Mouse (Mus musculus) megakaryocyte, embryonic 14.5 days (primary cell): ENCODE results near the gene Kri1. TPM values are rescaled to one million over a fixed set of nuclear protein-coding genes. Genes with fewer than 3 reads are reported as not detected.
"Not testable (repeated sequence)": the region's sequence is repeated elsewhere in the genome, so short reads cannot be mapped to it uniquely, and the experiment has no call there.

Experiments used
- H3K27me3 ChIP-seq: replicated peaks from 2 replicates; pipeline ENCODE3; 2012; ENCODE audit warnings: inconsistent platforms
- H3K36me3 ChIP-seq: replicated peaks from 2 replicates; pipeline ENCODE3; 2012; ENCODE audit warnings: low read length, inconsistent platforms, mixed read lengths
- H3K4me1 ChIP-seq: 2 replicates; pipeline ENCODE4 v1.6.1; 2012; ENCODE audit warnings: inconsistent platforms
- H3K4me3 ChIP-seq: replicated peaks from 2 replicates; pipeline ENCODE3; 2012; ENCODE audit warnings: moderate library complexity, mild to moderate bottlenecking, inconsistent platforms
- H3K9me3 ChIP-seq: 2 replicates; pipeline ENCODE4 v1.6.1; 2012; ENCODE audit warnings: inconsistent platforms
- FLI1 ChIP-seq: IDR thresholded peaks from 2 replicates; pipeline ENCODE4 v1.6.1; 2012; ENCODE audit warnings: low read length, inconsistent platforms, mixed read lengths
- GATA1 ChIP-seq: IDR thresholded peaks from 3 replicates; pipeline ENCODE4 v1.6.1; 2012; ENCODE audit warnings: mixed read lengths, low read length, inconsistent platforms, borderline replicate concordance
- polyA plus RNA-seq: library from polyadenylated mRNA; stranded (reverse); fragments of >175 nt; gene quantifications from 2 replicates; pipeline ENCODE4 v1.2.3, GENCODE M21; 2012; ENCODE audit warnings: low replicate concordance; ENCODE audit not compliant: insufficient read depth

The Kri1 gene
- polyA plus RNA-seq, 1 experiment = 47.4 TPM

- TF ChIP-seq FLI1 = no peak
- TF ChIP-seq GATA1 = no peak
- Histone ChIP-seq H3K4me3 (peak overlapping the region; percentile 65), H3K4me1 (peaks cover 87% of the 10 kb centered on the region), H3K36me3 (peaks cover 44% of the 10 kb centered on the region), H3K27me3 (no peaks in the 10 kb centered on the region), H3K9me3 (no peaks in the 10 kb centered on the region)
These were observed 40.3 kb upstream of the Kri1 start for GRCm38 (mm10) chr9:21328041-21328440.

- peaks cover 85% of the 10 kb centered on the region for H3K4me1 ChIP-seq
These were observed 39.8 kb upstream of the Kri1 start for GRCm38 (mm10) chr9:21327569-21327968.

GRCm38 (mm10) chr9:21324269-21324668 is 36.5 kb upstream of the Kri1 start:
- H3K9me3 ChIP-seq = no peaks in the 10 kb centered on the region
- peaks cover 76% of the 10 kb centered on the region for H3K4me1 ChIP-seq
- TF ChIP-seq FLI1 = peak; percentile 79
- peak; percentile 87 for TF ChIP-seq GATA1

More at GRCm38 (mm10) chr9:21327569-21327968, 39.8 kb upstream of the Kri1 start:
- H3K4me3 ChIP-seq = no peak overlapping the region
- H3K36me3 ChIP-seq = peaks cover 44% of the 10 kb centered on the region
- no peaks in the 10 kb centered on the region for H3K9me3 ChIP-seq
- TF ChIP-seq FLI1 = no peak
- TF ChIP-seq GATA1 = no peak
- no peaks in the 10 kb centered on the region for H3K27me3 ChIP-seq

GRCm38 (mm10) chr9:21322917-21323297 is 35.1 kb upstream of the Kri1 start:
- Histone ChIP-seq H3K4me3 (peak overlapping the region; percentile 98), H3K4me1 (peaks cover 71% of the 10 kb centered on the region), H3K36me3 (peaks cover 26% of the 10 kb centered on the region)
- not testable (repeated sequence) for H3K9me3 ChIP-seq, H3K27me3 ChIP-seq

More at GRCm38 (mm10) chr9:21324269-21324668, 36.5 kb upstream of the Kri1 start:
- Histone ChIP-seq H3K27me3 (no peaks in the 10 kb centered on the region), H3K36me3 (peaks cover 33% of the 10 kb centered on the region), H3K4me3 (peak overlapping the region; percentile 83)

DNA sequence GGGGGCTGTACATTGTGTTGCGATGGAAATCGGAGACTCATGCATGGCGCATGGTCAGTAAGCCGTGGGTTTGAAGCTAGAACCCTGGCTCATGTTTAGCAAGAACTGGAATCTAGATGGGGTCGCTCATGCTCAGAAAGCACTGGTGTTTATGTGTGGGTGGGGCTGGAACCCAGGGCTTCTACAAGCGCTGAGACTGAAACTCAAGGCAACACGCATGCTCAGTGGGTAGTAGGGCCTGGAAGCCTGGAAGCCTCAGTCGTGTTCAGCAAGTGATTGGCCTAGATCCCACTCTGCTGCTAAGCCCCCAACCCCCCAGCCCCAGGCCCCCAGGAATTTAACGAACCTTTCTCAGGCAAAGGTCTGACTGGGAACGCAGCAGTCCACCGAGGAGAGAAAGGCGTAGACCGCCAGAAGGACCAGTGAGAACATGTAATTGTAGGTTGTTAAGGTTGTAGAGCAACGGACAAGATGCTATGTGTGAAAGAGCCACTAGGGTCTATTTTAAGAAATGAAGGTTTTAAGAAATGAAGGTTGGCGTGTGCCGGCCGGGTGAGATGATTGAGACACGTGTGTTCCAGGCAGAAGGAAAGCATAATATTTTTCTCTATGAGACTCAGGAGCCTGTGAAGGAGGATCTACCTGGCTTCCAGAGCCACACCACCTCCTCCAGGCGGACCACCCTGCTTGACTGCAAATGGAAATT is 34.6 kb upstream of the Kri1 start:
- TF ChIP-seq FLI1 (no peak), GATA1 (no peak)
- Histone ChIP-seq H3K9me3 (no peaks in the 10 kb centered on the region), H3K27me3 (no peaks in the 10 kb centered on the region), H3K4me3 (peak overlapping the region; percentile 98), H3K36me3 (peaks cover 23% of the 10 kb centered on the region), H3K4me1 (peaks cover 66% of the 10 kb centered on the region)

DNA sequence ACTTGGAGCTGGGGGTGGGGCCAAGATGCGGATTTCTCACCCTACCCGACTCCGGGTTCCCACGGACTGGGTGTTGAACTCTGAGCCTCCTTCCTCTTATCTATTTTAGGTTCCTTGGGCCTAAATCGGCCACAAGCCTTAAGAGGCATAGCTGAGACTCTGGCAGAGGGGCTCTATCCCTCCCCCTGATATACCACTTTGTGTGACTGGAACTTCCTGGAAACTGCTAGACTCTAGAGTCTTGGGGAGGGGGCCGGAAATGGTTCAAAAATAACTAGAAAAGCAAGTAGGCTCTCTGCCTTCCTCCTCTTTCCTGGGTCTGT is 33.7 kb upstream of the Kri1 start:
- Histone ChIP-seq H3K27me3 (no peaks in the 10 kb centered on the region), H3K4me3 (peak overlapping the region; percentile 98), H3K4me1 (peaks cover 66% of the 10 kb centered on the region), H3K36me3 (peaks cover 21% of the 10 kb centered on the region), H3K9me3 (no peaks in the 10 kb centered on the region)
- TF ChIP-seq FLI1 (no peak), GATA1 (no peak)

DNA sequence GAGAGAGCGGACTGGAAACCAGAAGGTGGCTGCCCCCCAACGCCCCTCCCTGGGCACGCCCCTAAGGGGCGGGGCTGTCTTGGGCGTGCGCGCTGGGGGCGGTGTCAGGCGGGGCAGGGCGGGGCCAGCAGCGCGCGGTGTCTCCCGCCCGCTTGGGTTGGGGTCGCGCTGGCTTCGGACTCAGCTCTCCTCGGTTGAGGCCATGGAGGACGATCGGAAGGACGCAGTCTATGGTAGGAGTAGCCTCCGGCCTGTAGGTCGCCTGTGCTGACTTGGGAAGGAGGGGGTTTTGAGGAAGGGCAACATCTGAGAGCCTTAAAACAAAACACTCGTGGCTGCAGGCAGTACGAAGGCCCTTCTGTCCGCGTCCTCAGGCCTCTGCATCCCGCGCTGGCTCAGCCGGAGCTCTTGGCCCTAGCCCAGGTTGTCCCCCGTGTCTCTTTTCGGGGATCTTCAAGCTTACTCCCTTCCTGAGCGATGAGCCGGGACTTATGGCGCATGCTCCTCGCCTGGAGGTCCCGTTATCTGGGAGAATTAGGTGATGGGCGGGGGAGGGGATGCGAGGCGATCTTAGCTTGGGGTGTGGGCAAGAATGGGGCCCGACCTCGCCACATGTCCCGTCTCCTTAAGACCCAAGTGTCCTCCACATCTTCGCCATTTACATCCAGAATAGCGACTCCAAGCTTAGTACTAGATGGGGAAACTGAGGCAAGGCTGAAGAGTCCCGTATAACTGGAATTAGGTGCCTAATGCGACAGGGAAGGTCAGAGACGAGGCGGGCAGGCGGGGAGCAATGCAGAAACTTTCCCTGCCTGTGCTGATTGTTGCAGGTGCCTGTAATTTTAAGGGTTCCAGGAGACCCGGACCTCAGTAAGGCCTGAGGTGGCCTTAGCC is 33.1 kb upstream of the Kri1 start, which contains the start of gene Slc44a2:
TSS of gene Slc44a2 (plus strand) at position 80 of the 894 bp plus-strand sequence.
- TF ChIP-seq GATA1 (no peak), FLI1 (no peak)
- peaks cover 62% of the 10 kb centered on the region for H3K4me1 ChIP-seq

DNA sequence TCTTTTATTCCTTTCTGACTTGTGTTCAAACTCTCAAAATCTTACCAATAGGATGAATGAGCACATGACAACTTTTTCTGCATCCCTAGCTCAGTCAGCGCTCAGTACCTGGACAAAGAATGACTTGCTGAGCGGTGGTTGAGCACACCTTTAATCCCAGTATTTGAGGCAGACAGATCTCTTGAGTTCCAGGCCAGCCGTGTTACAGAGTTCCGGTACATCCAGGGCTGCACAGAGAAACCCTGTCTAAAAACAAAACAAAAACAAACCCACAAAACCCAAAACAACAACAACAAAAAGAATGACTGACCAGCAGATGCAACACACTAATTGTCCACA is 32.5 kb upstream of the Kri1 start:
- Histone ChIP-seq H3K27me3 (no peaks in the 10 kb centered on the region), H3K4me1 (peaks cover 63% of the 10 kb centered on the region), H3K4me3 (peak overlapping the region; percentile 98), H3K9me3 (no peaks in the 10 kb centered on the region), H3K36me3 (peaks cover 12% of the 10 kb centered on the region)
- TF ChIP-seq FLI1 = no peak
- TF ChIP-seq GATA1 = no peak

More for the DNA sequence above, 33.1 kb upstream of the Kri1 start, which contains the start of gene Slc44a2:
- peaks cover 17% of the 10 kb centered on the region for H3K36me3 ChIP-seq
- no peaks in the 10 kb centered on the region for H3K9me3 ChIP-seq
- no peaks in the 10 kb centered on the region for H3K27me3 ChIP-seq
- H3K4me3 ChIP-seq = peak within 1 kb of the TSS; percentile 98

GRCm38 (mm10) chr9:21319503-21319902 is 31.7 kb upstream of the Kri1 start:
- no peaks in the 10 kb centered on the region for H3K27me3 ChIP-seq
- peaks cover 7% of the 10 kb centered on the region for H3K36me3 ChIP-seq
- H3K4me3 ChIP-seq = no peak overlapping the region
- H3K4me1 ChIP-seq = peaks cover 63% of the 10 kb centered on the region
- TF ChIP-seq GATA1 (no peak), FLI1 (no peak)
- H3K9me3 ChIP-seq = no peaks in the 10 kb centered on the region

GRCm38 (mm10) chr9:21318792-21319191 is 31.0 kb upstream of the Kri1 start:
- H3K27me3 ChIP-seq = no peaks in the 10 kb centered on the region
- no peaks in the 10 kb centered on the region for H3K9me3 ChIP-seq
- H3K4me3 ChIP-seq = peak overlapping the region; percentile 31
- H3K4me1 ChIP-seq = peaks cover 61% of the 10 kb centered on the region
- peaks cover 3% of the 10 kb centered on the region for H3K36me3 ChIP-seq
- TF ChIP-seq FLI1 = no peak
- no peak for TF ChIP-seq GATA1
